Mouse (Mus musculus): Measurements from ENCODE around the gene Idnk.

Gene Idnk

GRCm38 (mm10) chr13:58193221-58193620 is 35.8 kb downstream of the Idnk start:
- DNase-seq (ENCODE audit: low read depth, low spot score), result no peak

GRCm38 (mm10) chr13:58194908-58195307 is 37.5 kb downstream of the Idnk start:
- no peak for DNase-seq (ENCODE audit: low read depth, low spot score)

DNA sequence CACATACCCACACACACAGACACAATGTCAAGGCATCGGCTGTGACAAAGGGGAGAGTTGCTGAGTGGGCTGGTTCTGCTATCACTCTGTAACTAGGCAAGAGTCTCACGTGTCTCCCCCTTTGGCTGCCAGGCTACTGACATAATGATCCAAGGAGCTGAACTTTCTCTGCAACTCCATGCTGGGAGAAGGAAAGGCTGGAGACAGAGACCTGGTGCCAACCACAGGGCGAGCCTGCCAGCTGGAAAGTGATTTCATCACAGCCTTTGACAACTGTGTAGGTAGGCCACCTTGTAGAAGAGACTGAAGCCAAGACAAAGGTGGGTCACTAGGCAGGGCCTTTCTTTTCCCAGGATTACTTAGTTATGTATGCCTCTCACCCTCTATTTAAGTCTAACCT is 39.8 kb downstream of the Idnk start:
- no peak for DNase-seq (ENCODE audit: low read depth, low spot score)

- no peak for DNase-seq (ENCODE audit: low read depth, low spot score)
Observed at GRCm38 (mm10) chr13:58197981-58198640, 40.7 kb downstream of the Idnk start.

- no peak for DNase-seq (ENCODE audit: low read depth, low spot score)
Observed at GRCm38 (mm10) chr13:58201343-58201742, 43.9 kb downstream of the Idnk start.

DNA sequence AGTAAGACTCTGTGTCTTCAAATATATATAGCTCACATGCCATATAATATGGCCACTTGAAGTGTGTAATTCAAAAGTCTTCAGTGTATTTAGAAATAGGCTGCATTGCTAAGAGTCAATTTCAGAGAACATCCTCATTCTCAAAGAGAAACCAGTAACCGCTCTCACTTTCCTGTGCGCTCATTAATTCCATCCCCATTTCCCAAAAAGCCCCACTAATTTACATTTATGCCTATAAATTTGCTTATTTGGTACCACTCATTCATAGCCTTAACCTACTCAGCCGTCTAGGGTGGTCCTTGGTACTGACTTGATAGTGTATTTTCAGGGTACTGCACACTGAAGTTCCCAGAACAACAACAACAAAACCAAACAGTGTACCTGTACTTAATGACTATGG is 44.5 kb downstream of the Idnk start:
- DNase-seq (ENCODE audit: low read depth, low spot score), result no peak

GRCm38 (mm10) chr13:58202903-58203302 is 45.5 kb downstream of the Idnk start:
- DNase-seq (ENCODE audit: low read depth, low spot score), result no peak

DNA sequence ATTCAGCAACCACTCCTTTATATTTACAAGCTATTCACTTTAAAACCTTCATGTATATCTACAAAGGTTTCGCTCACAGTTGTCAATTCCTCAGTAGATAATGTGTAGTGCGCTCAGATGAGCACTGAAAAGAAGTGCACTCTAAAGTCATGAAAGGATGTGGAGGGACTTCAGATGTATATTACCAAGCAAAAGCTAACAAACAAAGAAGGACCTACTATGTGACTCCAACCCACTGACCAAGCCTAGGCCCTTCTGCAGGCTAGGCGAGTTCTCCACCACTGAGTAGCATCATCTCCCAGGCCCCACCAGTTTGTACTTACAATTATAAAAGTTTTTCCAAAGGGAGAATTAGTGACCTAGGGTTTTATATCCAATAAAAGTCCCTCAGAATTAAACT is 46.8 kb downstream of the Idnk start:
- no peak for DNase-seq (ENCODE audit: low read depth, low spot score)

GRCm38 (mm10) chr13:58204986-58205385 is 47.5 kb downstream of the Idnk start:
- DNase-seq (ENCODE audit: low read depth, low spot score), result no peak

DNA sequence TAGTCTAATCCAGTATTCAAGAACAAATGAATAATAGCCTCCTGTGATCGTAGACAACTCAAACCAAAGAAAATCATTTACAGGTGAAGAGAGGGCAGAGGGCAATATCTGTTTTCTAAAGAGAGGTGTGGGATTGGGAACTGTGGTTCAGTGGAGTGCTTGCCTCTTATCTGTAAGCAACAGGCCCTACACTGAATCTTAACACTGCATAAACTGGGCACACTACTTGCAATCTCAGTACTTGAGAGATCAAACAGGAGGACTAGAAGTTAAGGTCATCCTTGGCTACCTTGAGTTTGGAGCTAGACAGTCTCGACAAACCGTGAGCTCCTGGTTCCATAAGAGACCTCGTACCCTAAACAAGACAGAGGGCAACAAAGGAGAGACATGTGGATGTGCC is 48.6 kb downstream of the Idnk start:
- no peak for DNase-seq (ENCODE audit: low read depth, low spot score)

DNA sequence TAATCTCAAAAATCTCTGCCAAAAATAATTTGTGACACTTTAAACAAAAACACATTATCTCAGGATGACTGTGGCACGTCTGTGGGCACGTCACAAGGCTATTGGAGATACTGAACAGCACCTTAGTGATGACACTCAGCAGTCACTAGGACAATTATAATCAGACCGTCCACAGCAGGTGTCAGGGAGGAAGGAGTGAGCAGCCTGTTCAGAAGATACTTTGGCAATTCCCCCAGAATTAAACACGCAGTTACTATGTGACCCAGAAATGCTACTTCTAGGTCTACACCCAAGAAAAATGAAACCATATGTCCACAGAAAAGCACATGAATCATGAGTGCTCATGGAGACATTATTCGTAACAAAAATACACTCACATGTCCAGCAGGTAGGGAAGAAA is 53.0 kb downstream of the Idnk start:
- no peak for DNase-seq (ENCODE audit: low read depth, low spot score)

DNA sequence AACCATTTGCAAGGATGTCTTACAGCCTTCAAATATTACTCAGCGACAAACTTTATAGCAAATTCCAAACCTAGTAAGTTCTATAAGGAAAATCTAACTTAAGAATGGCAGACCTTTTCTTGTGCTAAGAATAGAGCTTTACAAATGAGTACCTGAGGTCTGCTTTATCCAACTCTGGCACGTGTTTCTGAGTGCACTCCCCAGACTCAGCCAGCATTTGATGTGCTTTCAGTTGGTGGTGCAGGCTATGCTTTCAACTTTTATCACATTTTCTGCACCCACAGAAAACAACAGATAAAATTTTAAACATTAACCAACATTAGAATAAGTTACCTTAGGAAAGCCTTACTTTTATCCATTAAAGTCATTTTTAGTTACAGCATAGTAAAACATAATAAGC is 55.1 kb downstream of the Idnk start:
- no peak for DNase-seq (ENCODE audit: low read depth, low spot score)

- DNase-seq (ENCODE audit: low read depth, low spot score), result no peak
Observed at GRCm38 (mm10) chr13:58213801-58214200, 56.4 kb downstream of the Idnk start.

Data from embryo, embryonic 11.5 days (tissue).